Mouse (Mus musculus) small intestine, adult 2 months (tissue): ENCODE results near the gene Grwd1. TPM values are rescaled to one million over a fixed set of nuclear protein-coding genes. Genes with fewer than 3 reads are reported as not detected.

Source experiments
- H3K27ac ChIP-seq: fragments of 200-500 bp; 2 replicates; pipeline ENCODE4 v1.5.1; 2012; ENCODE audit warnings: low read depth, low read length, control low read depth, inconsistent platforms; ENCODE audit not compliant: insufficient read depth
- H3K27me3 ChIP-seq: fragments of 200-500 bp; 2 replicates; pipeline ENCODE4 v1.6.1; 2012; ENCODE audit warnings: mild to moderate bottlenecking, moderate library complexity, low read length, inconsistent platforms; ENCODE audit not compliant: control insufficient read depth, insufficient read depth
- H3K36me3 ChIP-seq: fragments of 200-500 bp; 2 replicates; pipeline ENCODE4 v1.6.1; 2012; ENCODE audit warnings: mild to moderate bottlenecking, low read length, control low read depth, inconsistent platforms; ENCODE audit not compliant: control insufficient read depth, insufficient read depth
- H3K4me1 ChIP-seq: fragments of 200-500 bp; 2 replicates; pipeline ENCODE4 v1.6.1; 2012; ENCODE audit warnings: low read length, inconsistent platforms, mixed read lengths; ENCODE audit not compliant: control insufficient read depth, insufficient read depth, insufficient read length
- H3K4me3 ChIP-seq: fragments of 200-500 bp; 2 replicates; pipeline ENCODE4 v1.5.1; 2012; ENCODE audit warnings: low read depth, mild to moderate bottlenecking, control low read depth, inconsistent platforms, low read length, moderate library complexity
- CTCF ChIP-seq: fragments of 200-500 bp; IDR thresholded peaks from 2 replicates; pipeline ENCODE4 v1.5.1; 2012; ENCODE audit warnings: low read depth, mild to moderate bottlenecking, control low read depth, inconsistent platforms, low read length, moderate library complexity, mixed read lengths; ENCODE audit not compliant: insufficient replicate concordance, insufficient read length; ENCODE audit errors: extremely low read depth
- POLR2A ChIP-seq: fragments of 200-500 bp; IDR thresholded peaks from 2 replicates; pipeline ENCODE4 v1.6.1; 2012; ENCODE audit warnings: low read depth, mild to moderate bottlenecking, control low read depth, inconsistent platforms, low read length, moderate library complexity
- WGBS: fragments of 180-500 bp; shearing (Covaris S2); methylation state at CpG from one replicate; pipeline ENCODE4 v1.1.7; 2018; 5-methylcytosine and 5-hydroxymethylcytosine counted together
- polyA plus RNA-seq: library from polyadenylated mRNA; depleted of rRNA; stranded (reverse); fragments of >200 nt; gene quantifications from 2 replicates; pipeline ENCODE4 v1.2.3, GENCODE M21; 2012

Grwd1 gene
- polyA plus RNA-seq, 1 experiment = 10.1 TPM

GRCm38 (mm10) chr7:45798931-45799330, 31.8 kb downstream of the Grwd1 start:
- TF ChIP-seq POLR2A = no peak
- TF ChIP-seq CTCF = no peak
- H3K36me3 ChIP-seq = no peaks in the 10 kb centered on the region
- WGBS = 36% methylated on average over 7 of the region's 7 CpGs
- peaks cover 8% of the 10 kb centered on the region for H3K27me3 ChIP-seq
- peaks cover 22% of the 10 kb centered on the region for H3K4me1 ChIP-seq
- no peak overlapping the region for H3K4me3 ChIP-seq
- peak overlapping the region; percentile 16; the same call in 1 of the 2 replicates for H3K27ac ChIP-seq

- Histone ChIP-seq H3K36me3 (no peaks in the 10 kb centered on the region), H3K4me1 (peaks cover 22% of the 10 kb centered on the region), H3K4me3 (peak overlapping the region; percentile 74), H3K27me3 (peaks cover 8% of the 10 kb centered on the region), H3K27ac (peak overlapping the region; percentile 16; the same call in 1 of the 2 replicates)
- no peak for TF ChIP-seq POLR2A
- TF ChIP-seq CTCF = no peak
- WGBS = 2% methylated on average over 19 of the region's 19 CpGs
These were observed 32.3 kb downstream of the Grwd1 start for GRCm38 (mm10) chr7:45798511-45798836.

GRCm38 (mm10) chr7:45797661-45798510, 32.9 kb downstream of the Grwd1 start:
- WGBS = 4% methylated on average over 60 of the region's 60 CpGs
- Histone ChIP-seq H3K27me3 (peaks cover 8% of the 10 kb centered on the region), H3K4me1 (peaks cover 22% of the 10 kb centered on the region), H3K36me3 (no peaks in the 10 kb centered on the region), H3K27ac (no peak overlapping the region), H3K4me3 (peak overlapping the region; percentile 74)
- TF ChIP-seq CTCF = no peak
- TF ChIP-seq POLR2A = no peak

- no peak for TF ChIP-seq POLR2A
- TF ChIP-seq CTCF = no peak
- WGBS = 57% methylated on average over 6 of the region's 6 CpGs
These were observed 33.8 kb downstream of the Grwd1 start for GRCm38 (mm10) chr7:45796950-45797349.

GRCm38 (mm10) chr7:45794971-45795370, 35.8 kb downstream of the Grwd1 start:
- TF ChIP-seq POLR2A (no peak), CTCF (no peak)
- no peak overlapping the region for H3K4me3 ChIP-seq
- peaks cover 8% of the 10 kb centered on the region for H3K27me3 ChIP-seq
- WGBS = 93% methylated on average over 29 of the region's 29 CpGs
- H3K36me3 ChIP-seq = no peaks in the 10 kb centered on the region
- peaks cover 17% of the 10 kb centered on the region for H3K4me1 ChIP-seq
- no peak overlapping the region for H3K27ac ChIP-seq

More at GRCm38 (mm10) chr7:45796950-45797349, 33.8 kb downstream of the Grwd1 start:
- H3K27ac ChIP-seq = no peak overlapping the region
- H3K27me3 ChIP-seq = peaks cover 8% of the 10 kb centered on the region
- H3K4me1 ChIP-seq = peaks cover 22% of the 10 kb centered on the region
- H3K36me3 ChIP-seq = no peaks in the 10 kb centered on the region
- no peak overlapping the region for H3K4me3 ChIP-seq

GRCm38 (mm10) chr7:45793969-45794585, 36.7 kb downstream of the Grwd1 start:
- Histone ChIP-seq H3K4me1 (peaks cover 14% of the 10 kb centered on the region), H3K36me3 (no peaks in the 10 kb centered on the region), H3K4me3 (no peak overlapping the region), H3K27ac (no peak overlapping the region), H3K27me3 (peaks cover 8% of the 10 kb centered on the region)
- WGBS = 86% methylated on average over 43 of the region's 44 CpGs
- TF ChIP-seq POLR2A (no peak), CTCF (no peak)

GRCm38 (mm10) chr7:45793240-45793639, 37.5 kb downstream of the Grwd1 start:
- TF ChIP-seq POLR2A (no peak), CTCF (no peak)
- no peak overlapping the region for H3K27ac ChIP-seq
- WGBS = 82% methylated on average over 24 of the region's 24 CpGs
- H3K4me3 ChIP-seq = no peak overlapping the region
- peaks cover 7% of the 10 kb centered on the region for H3K4me1 ChIP-seq
- H3K36me3 ChIP-seq = no peaks in the 10 kb centered on the region
- H3K27me3 ChIP-seq = peaks cover 4% of the 10 kb centered on the region
